Mouse (Mus musculus) liver, embryonic 11.5 days (tissue): ENCODE data around the gene Map1b. TPM values are rescaled to one million over a fixed set of nuclear protein-coding genes. Genes with fewer than 3 reads are reported as not detected.

Source experiments
- ATAC-seq: fragments of 200-750 bp; cut with Nextera tagmentation; replicated peaks from 2 replicates; pipeline ENCODE4 v1.8.0; 2017; ENCODE audit warnings: moderate number of reproducible peaks, mild to moderate bottlenecking, moderate TSS enrichment, moderate library complexity; ENCODE audit not compliant: low FRiP score
- DNase-seq: peaks from one replicate; pipeline ENCODE4 v3.0.0-alpha.2; 2017; ENCODE audit warnings: low spot score
- H3K27ac ChIP-seq: fragments of 300-500 bp; sonication (generic); 2 replicates; pipeline ENCODE4 v1.5.1; 2014; ENCODE audit warnings: mild to moderate bottlenecking, low read depth, low read length, control low read depth
- H3K27me3 ChIP-seq: fragments of 300-500 bp; sonication (generic); replicated peaks from 2 replicates; pipeline ENCODE4 v1.6.1; 2014; ENCODE audit warnings: low read length, mixed read lengths; ENCODE audit not compliant: control insufficient read depth, insufficient read depth
- H3K36me3 ChIP-seq: fragments of 300-500 bp; sonication (generic); 2 replicates; pipeline ENCODE4 v1.6.1; 2014; ENCODE audit warnings: mild to moderate bottlenecking, low read length, moderate library complexity, mixed read lengths; ENCODE audit not compliant: control insufficient read depth, insufficient read depth
- H3K4me1 ChIP-seq: fragments of 300-500 bp; sonication (generic); replicated peaks from 2 replicates; pipeline ENCODE4 v1.6.1; 2014; ENCODE audit warnings: low read length, mixed read lengths; ENCODE audit not compliant: control insufficient read depth, insufficient read depth
- H3K4me2 ChIP-seq: fragments of 300-500 bp; sonication (generic); 2 replicates; pipeline ENCODE4 v1.6.1; 2014; ENCODE audit warnings: mild to moderate bottlenecking, control low read depth, moderate library complexity
- H3K4me3 ChIP-seq: fragments of 300-500 bp; sonication (generic); 2 replicates; pipeline ENCODE4 v1.5.1; 2014; ENCODE audit warnings: low read depth, low read length, control low read depth
- H3K9ac ChIP-seq: fragments of 300-500 bp; sonication (generic); 2 replicates; pipeline ENCODE4 v1.6.1; 2014; ENCODE audit warnings: low read depth, low read length, control low read depth
- H3K9me3 ChIP-seq: fragments of 300-500 bp; sonication (generic); 2 replicates; pipeline ENCODE4 v1.6.1; 2016; ENCODE audit warnings: low read length, inconsistent platforms, mixed read lengths; ENCODE audit not compliant: control insufficient read depth
- WGBS: fragments of 180-500 bp; shearing (Covaris S2); extraction: QIAGEN DNeasy Blood & Tissue Kit; methylation state at CpG from one replicate; pipeline ENCODE4 v1.1.7; 2014; 5-methylcytosine and 5-hydroxymethylcytosine counted together
- polyA plus RNA-seq: library from polyadenylated mRNA; unstranded; fragments of >200 nt; fragmentation: Nextera tagmentation; extraction: Ambion mirVana; gene quantifications from 2 replicates; pipeline ENCODE4 v1.2.1, GENCODE M21; 2014

The Map1b gene
- polyA plus RNA-seq, 1 experiment from 2014 or later: 39.6 TPM

GRCm38 (mm10) chr13:99515736-99516447 is 448 bp downstream of the Map1b start:
- peaks cover 43% of the 10 kb centered on the region for H3K27me3 ChIP-seq

DNA sequence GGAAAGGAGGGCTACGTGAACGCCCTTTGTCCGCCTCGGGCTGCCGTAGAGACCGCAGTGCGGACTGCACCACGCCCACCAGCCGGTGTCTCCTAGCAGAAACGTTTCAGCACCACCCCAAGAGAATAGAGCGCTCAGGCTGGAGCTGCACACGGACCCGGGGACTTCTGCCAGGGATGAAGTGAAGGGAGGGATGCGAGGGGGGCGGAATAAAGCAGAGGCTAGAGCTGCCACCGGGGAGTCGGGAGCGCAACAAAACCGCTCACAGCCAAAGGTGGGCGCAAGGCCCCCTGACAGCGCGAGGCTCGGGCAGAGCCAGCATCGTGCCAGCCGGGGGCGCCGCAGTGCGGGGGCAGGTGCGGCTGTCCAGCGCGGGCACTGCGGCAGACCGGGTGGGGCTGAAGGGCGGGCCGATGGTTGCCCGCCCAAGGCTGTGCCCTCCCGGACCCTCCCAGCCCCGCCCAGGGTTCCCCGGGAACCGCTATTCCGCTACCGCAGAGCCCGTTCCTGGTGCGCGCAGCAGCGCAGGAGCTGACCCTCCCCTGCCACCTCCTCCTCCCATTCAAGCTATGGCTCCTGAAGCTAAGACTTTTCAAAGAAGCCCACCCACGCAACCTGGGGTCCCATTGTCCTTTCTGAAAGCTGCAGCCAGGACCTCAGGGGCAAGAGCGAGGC is 1.3 kb downstream of the Map1b start:
- DNase-seq: peak; percentile 61
- Histone ChIP-seq H3K9ac (peak overlapping the region; percentile 37), H3K36me3 (no peaks in the 10 kb centered on the region), H3K9me3 (no peaks in the 10 kb centered on the region), H3K4me2 (peak overlapping the region; percentile 86), H3K27ac (peak overlapping the region; percentile 48; the same call in 1 of the 2 replicates), H3K4me1 (no peaks in the 10 kb centered on the region; the same call in 1 of the 2 replicates), H3K27me3 (peaks cover 43% of the 10 kb centered on the region), H3K4me3 (peak overlapping the region; percentile 63)
- peak; percentile 61; the same call in 1 of the 2 replicates for ATAC-seq
- WGBS: under 1% methylated on average over 48 of the region's 48 CpGs

More at GRCm38 (mm10) chr13:99515736-99516447, 448 bp downstream of the Map1b start:
- H3K27ac ChIP-seq: 0 out of 2 replicates have a peak overlapping the region, but pooled peaks have one; percentile 6
- H3K4me1 ChIP-seq: no peaks in the 10 kb centered on the region; the same call in 1 of the 2 replicates
- H3K4me2 ChIP-seq: peak overlapping the region; percentile 86
- peak; percentile 41 for DNase-seq
- no peaks in the 10 kb centered on the region for H3K9me3 ChIP-seq
- H3K36me3 ChIP-seq: no peaks in the 10 kb centered on the region
- H3K9ac ChIP-seq: peak overlapping the region; percentile 50; the same call in 1 of the 2 replicates
- peak overlapping the region; percentile 63 for H3K4me3 ChIP-seq
- 1% methylated on average over 44 of the region's 44 CpGs for WGBS
- ATAC-seq: peak; percentile 22; the same call in 1 of the 2 replicates

DNA sequence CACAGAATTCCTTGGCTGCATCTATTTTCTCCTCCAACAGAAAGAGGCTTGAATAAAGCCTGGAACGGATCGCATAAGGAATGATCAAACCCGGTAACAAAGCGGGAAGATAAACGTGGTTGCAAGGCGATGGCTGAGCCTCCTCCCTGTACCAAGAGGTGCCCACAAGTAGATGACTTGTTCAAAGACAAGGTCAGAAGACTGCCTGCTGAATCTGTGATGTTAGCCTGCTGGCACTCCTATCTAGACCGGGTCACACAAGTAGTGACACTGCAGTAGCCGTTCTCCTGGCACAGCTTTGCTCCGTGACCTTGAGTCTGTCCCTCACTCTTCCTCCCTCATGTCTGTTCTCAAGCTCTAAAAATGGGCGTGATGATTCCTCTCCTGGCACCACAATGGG is 2.4 kb downstream of the Map1b start:
- no peaks in the 10 kb centered on the region for H3K9me3 ChIP-seq
- no peak for DNase-seq
- no peak for ATAC-seq
- no peak overlapping the region for H3K9ac ChIP-seq
- H3K27ac ChIP-seq: no peak overlapping the region
- no peaks in the 10 kb centered on the region; the same call in 1 of the 2 replicates for H3K4me1 ChIP-seq
- H3K4me3 ChIP-seq: no peak overlapping the region
- peaks cover 43% of the 10 kb centered on the region for H3K27me3 ChIP-seq
- H3K4me2 ChIP-seq: peak overlapping the region; percentile 86
- WGBS: 34% methylated on average over 10 of the region's 10 CpGs
- no peaks in the 10 kb centered on the region for H3K36me3 ChIP-seq

DNA sequence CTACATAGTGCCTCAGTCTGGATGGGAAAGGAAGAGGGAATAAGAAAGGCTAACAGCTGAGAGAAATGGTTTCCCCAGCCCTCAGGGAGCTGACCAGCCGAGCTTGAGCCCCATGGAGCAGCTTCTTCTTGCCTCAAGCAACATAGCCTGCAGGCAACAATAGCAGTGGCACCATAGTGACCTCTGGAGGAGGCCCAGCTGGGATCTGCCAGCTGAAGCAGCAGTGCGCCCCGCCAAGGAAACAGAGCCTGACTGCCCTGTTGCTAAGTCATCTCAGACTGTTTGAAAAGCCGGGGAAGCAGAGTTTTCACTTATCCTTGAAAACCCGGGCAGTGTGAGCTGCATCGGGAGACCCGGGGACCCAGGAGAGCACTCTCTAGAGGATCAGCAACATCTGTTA is 3.2 kb downstream of the Map1b start:
- Histone ChIP-seq H3K36me3 (no peaks in the 10 kb centered on the region), H3K4me3 (no peak overlapping the region), H3K9me3 (no peaks in the 10 kb centered on the region), H3K4me1 (no peaks in the 10 kb centered on the region; the same call in 1 of the 2 replicates), H3K27me3 (peaks cover 43% of the 10 kb centered on the region), H3K27ac (no peak overlapping the region), H3K4me2 (no peak overlapping the region), H3K9ac (no peak overlapping the region)
- DNase-seq (peak; percentile 43), ATAC-seq (no peak)
- WGBS: 14% methylated on average over 7 of the region's 7 CpGs

DNA sequence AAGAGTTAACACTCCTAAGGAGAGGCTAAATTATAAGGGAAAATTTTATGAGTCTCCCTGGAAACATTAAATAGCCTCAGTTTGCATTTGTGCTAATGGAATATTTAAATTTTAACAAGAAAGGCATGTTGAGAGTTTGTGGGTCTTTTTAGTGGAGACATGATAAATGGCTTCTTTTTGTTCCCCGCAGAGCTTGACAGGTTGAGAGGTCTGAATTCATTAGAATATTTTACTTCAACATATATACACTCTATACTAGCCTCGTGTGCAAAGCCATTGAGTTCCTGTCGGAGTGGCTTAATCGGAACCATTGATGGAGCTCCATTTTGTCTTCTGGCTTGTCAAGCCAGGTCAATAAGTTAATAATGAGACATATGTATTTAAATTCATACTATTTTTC is 6.4 kb downstream of the Map1b start:
- no peaks in the 10 kb centered on the region for H3K9me3 ChIP-seq
- H3K9ac ChIP-seq: no peak overlapping the region
- no peak overlapping the region for H3K4me3 ChIP-seq
- H3K27ac ChIP-seq: no peak overlapping the region
- 82% methylated on average over 4 of the region's 4 CpGs for WGBS
- no peaks in the 10 kb centered on the region for H3K4me1 ChIP-seq
- no peak for ATAC-seq
- no peaks in the 10 kb centered on the region for H3K36me3 ChIP-seq
- no peak for DNase-seq
- peaks cover 19% of the 10 kb centered on the region for H3K27me3 ChIP-seq
- H3K4me2 ChIP-seq: no peak overlapping the region

DNA sequence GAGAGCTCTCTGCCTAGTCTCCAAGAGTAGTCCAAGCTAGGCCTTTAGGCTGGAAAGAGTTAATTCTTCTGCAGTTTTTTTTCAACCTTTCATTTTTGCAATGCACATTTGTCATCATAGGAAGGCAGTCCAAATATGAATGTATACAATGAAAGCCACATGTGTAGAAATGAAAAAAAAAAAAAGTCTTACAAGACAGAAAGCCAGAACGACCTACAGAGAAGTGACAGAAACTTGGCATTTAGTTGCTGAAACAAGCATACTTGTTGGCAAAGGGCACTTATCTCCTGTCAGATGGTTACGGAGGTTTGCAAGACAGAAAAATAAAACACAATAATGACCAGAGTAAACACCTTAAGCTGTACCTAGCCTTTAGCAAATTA is 9.8 kb downstream of the Map1b start:
- H3K27ac ChIP-seq: no peak overlapping the region
- WGBS: 69% methylated on average over 2 of the region's 2 CpGs
- H3K9me3 ChIP-seq: no peaks in the 10 kb centered on the region
- no peak overlapping the region for H3K4me3 ChIP-seq
- no peak overlapping the region for H3K4me2 ChIP-seq
- no peaks in the 10 kb centered on the region for H3K27me3 ChIP-seq
- no peak overlapping the region for H3K9ac ChIP-seq
- no peaks in the 10 kb centered on the region for H3K4me1 ChIP-seq
- ATAC-seq (no peak), DNase-seq (no peak)
- no peaks in the 10 kb centered on the region for H3K36me3 ChIP-seq

DNA sequence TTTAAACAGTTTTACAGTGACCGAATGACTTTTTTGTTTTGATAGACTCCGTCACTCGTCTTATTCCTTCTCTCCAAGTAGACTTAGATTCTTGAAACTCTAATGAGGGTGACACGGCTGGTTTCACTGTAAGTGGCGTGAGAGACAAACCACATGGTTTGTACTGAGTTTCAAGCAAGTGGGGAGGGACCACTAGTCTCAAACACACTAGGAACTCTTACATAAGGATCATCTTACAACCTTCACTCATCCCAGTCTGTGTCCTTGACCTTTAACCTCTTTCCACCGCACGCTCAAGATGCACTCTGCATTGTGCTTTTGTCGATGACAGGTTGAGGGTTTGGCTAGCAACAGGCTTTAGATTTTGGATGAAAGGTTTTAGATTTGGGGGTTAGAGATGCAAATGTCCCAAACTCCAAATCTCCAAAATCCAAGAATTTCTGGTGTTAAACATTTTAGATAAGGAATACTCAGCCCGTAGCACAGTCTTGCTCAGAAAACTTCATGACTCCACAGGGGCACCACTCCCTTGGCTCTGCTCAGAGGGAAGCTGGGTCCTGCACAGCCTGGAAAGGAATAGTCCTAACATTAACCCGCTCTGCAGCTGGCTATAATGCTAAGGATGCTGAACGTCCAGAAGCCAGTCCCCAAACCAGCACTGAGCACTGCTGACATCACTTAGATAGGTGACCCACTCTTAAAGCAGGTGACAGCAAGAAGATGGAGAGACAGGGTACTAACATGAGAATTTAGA is 10.3 kb downstream of the Map1b start:
- Histone ChIP-seq H3K9ac (no peak overlapping the region), H3K27me3 (no peaks in the 10 kb centered on the region), H3K4me2 (no peak overlapping the region), H3K4me3 (no peak overlapping the region), H3K27ac (no peak overlapping the region), H3K9me3 (no peaks in the 10 kb centered on the region), H3K36me3 (no peaks in the 10 kb centered on the region), H3K4me1 (no peaks in the 10 kb centered on the region)
- ATAC-seq (no peak), DNase-seq (no peak)
- WGBS: 79% methylated on average over 11 of the region's 11 CpGs

DNA sequence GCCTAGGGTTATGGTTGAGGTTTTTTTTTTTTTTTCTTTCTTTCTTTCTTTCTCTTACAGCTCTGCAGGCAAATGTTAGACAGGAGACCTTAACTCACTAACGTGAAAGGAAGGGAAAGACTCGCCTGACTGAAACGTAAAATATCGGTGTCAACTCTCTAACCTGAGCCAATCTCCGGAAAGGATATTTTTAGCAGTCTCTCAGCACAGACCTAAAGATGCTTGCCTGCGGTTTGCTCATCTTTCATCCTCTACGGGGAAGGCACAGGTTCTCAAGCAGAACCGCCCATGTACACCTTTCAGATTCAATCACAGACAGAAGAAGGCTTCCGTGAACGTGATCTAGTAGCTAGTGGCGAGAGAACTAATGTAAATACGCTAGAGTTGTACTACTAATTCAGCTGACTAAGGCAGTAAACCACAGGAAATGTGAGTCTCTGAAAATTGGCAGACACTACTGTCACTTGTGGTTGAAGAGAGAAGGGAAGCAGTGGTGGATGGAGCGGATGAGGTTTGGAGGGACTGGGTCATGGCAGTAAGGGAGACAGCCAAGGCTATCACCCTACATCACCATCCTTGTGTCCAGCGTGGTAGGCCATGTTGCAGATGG is 12.9 kb downstream of the Map1b start:
- Histone ChIP-seq H3K4me2 (no peak overlapping the region), H3K36me3 (no peaks in the 10 kb centered on the region), H3K4me1 (no peaks in the 10 kb centered on the region), H3K4me3 (no peak overlapping the region), H3K9me3 (no peaks in the 10 kb centered on the region), H3K27me3 (no peaks in the 10 kb centered on the region), H3K27ac (no peak overlapping the region), H3K9ac (no peak overlapping the region)
- no peak for DNase-seq
- WGBS: 60% methylated on average over 14 of the region's 14 CpGs
- no peak for ATAC-seq
